Mouse (Mus musculus) kidney, adult 2 months (tissue): ENCODE measurements around the gene Gm20532.
A peak's percentile ranks its signal among the peaks of the same experiment; 100 is the strongest.

Experiments used
- CTCF ChIP-seq: fragments of 200-500 bp; conservative IDR thresholded peaks from 2 replicates; pipeline ENCODE4 v1.5.1; 2011; ENCODE audit warnings: low read depth, mild to moderate bottlenecking, control low read depth, low read length, moderate library complexity, mixed read lengths; ENCODE audit not compliant: insufficient read depth, insufficient read length
- POLR2A ChIP-seq: fragments of 200-500 bp; IDR thresholded peaks from one replicate; pipeline ENCODE4 v1.6.1; 2011; ENCODE audit warnings: low read depth, low read length, control low read depth

DNA sequence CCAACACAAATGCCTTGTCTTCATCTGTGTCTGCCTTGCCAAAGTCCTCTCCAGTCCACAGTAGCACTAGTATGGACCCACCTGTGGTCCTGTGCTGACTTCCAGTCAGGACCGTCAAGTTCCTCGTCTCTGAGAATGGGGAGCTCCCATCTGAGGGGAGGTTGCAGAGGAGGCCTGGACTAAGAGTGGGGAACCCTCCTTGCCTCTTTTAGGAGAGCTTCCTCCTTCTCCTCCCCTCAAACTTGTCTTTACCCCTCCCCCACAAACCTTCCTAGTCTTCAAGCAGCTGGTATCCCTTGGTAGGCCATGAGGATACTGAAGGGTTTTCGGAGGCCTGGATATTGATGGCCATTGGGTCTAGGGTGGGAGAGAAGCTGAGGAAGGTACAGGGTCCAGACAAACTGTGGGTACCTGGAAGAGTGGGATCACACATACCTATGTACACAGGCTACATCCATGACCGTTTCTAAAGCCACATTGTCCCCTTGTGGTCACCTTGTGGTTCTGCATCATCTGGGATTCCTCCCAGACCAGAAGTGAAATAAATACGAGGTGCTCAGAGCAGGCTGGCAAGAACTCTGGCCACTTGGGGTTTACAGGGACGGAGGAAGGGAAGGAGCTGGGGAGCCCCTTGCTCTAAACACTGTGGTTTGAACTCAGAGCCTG, 25.0 kb upstream of the Gm20532 start:
- TF ChIP-seq POLR2A, result no peak
- TF ChIP-seq CTCF, result peak; percentile 95
